Mouse (Mus musculus) intestine, postnatal 0 days (tissue): ENCODE measurements around the gene Taf10. TPM values are rescaled to one million over a fixed set of nuclear protein-coding genes. Genes with fewer than 3 reads are reported as not detected.

Experiments used
- ATAC-seq: fragments of 200-750 bp; cut with Nextera tagmentation; 2 replicates; pipeline ENCODE4 v1.8.0; 2017; ENCODE audit warnings: mild to moderate bottlenecking, moderate TSS enrichment, moderate library complexity
- H3K27ac ChIP-seq: fragments of 300-500 bp; sonication (generic); 2 replicates; pipeline ENCODE4 v1.5.1; 2014; ENCODE audit warnings: mild to moderate bottlenecking, low read depth, low read length, moderate library complexity
- H3K27me3 ChIP-seq: fragments of 300-500 bp; sonication (generic); replicated peaks from 2 replicates; pipeline ENCODE4 v1.6.1; 2014; ENCODE audit warnings: low read length, mixed read lengths; ENCODE audit not compliant: control insufficient read depth, insufficient read depth
- H3K36me3 ChIP-seq: fragments of 300-500 bp; sonication (generic); 2 replicates; pipeline ENCODE4 v1.6.1; 2014; ENCODE audit warnings: mild to moderate bottlenecking, moderate library complexity; ENCODE audit not compliant: control insufficient read depth, insufficient read depth
- H3K4me1 ChIP-seq: fragments of 300-500 bp; sonication (generic); replicated peaks from 2 replicates; pipeline ENCODE4 v1.6.1; 2014; ENCODE audit warnings: antibody characterized with exemption, low read length, mixed read lengths; ENCODE audit not compliant: control insufficient read depth, insufficient read depth
- H3K4me2 ChIP-seq: fragments of 300-500 bp; sonication (generic); replicated peaks from 2 replicates; pipeline ENCODE4 v1.6.1; 2014; ENCODE audit warnings: low read depth, mild to moderate bottlenecking, moderate library complexity
- H3K4me3 ChIP-seq: fragments of 300-500 bp; sonication (generic); 2 replicates; pipeline ENCODE4 v1.5.1; 2014; ENCODE audit warnings: low read depth, low read length
- H3K9ac ChIP-seq: fragments of 300-500 bp; sonication (generic); 2 replicates; pipeline ENCODE4 v1.6.1; 2014; ENCODE audit warnings: mild to moderate bottlenecking, low read depth, low read length
- H3K9me3 ChIP-seq: fragments of 300-500 bp; sonication (generic); 2 replicates; pipeline ENCODE4 v1.6.1; 2016; ENCODE audit warnings: mixed run types; ENCODE audit not compliant: control insufficient read depth
- CTCF ChIP-seq: sonication (generic); IDR thresholded peaks from 2 replicates; pipeline ENCODE4 v1.5.1; 2016; ENCODE audit warnings: low read depth, mild to moderate bottlenecking, control low read depth, antibody characterized with exemption, moderate library complexity
- WGBS: fragments of 180-500 bp; shearing (Covaris S2); extraction: QIAGEN DNeasy Blood & Tissue Kit; methylation state at CpG from one replicate; pipeline ENCODE4 v1.1.7; 2014; 5-methylcytosine and 5-hydroxymethylcytosine counted together
- polyA plus RNA-seq: library from polyadenylated mRNA; unstranded; fragments of >200 nt; fragmentation: Nextera tagmentation; extraction: Ambion mirVana; gene quantifications from 2 replicates; pipeline ENCODE4 v1.2.1, GENCODE M21; 2015

The Taf10 gene
- polyA plus RNA-seq, 1 experiment from 2014 or later = 168 TPM

DNA sequence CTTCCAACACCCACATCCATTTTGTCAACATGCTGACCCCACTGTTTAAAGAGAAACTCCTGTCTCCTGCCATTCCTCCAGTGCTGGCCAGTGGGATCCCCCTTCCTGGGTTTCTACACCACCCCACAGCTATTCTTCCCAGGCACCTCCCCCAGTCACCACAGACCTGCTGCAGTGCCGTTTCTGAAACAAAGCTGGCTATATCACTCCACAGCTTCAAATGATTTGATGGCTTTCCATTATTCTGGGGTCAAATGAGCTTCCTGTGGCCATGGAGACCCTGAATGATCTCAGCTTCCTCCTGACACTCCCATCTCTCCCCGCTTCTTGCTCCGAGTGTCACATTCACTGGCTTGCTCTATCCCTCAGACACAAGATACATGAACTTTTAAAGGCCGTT lies 40.4 kb upstream of the Taf10 start:
- 32% methylated on average over 4 of the region's 4 CpGs for WGBS
- no peak for TF ChIP-seq CTCF
- Histone ChIP-seq H3K9ac (no peak overlapping the region), H3K4me1 (0 out of 2 replicates have a peak, but pooled peaks cover 3% of the 10 kb centered on the region), H3K4me3 (no peak overlapping the region), H3K27ac (no peak overlapping the region), H3K4me2 (peak overlapping the region; percentile 9; the same call in 1 of the 2 replicates), H3K9me3 (no peaks in the 10 kb centered on the region), H3K27me3 (peaks cover 10% of the 10 kb centered on the region; the same call in 1 of the 2 replicates), H3K36me3 (peaks cover 5% of the 10 kb centered on the region)
- no peak for ATAC-seq

DNA sequence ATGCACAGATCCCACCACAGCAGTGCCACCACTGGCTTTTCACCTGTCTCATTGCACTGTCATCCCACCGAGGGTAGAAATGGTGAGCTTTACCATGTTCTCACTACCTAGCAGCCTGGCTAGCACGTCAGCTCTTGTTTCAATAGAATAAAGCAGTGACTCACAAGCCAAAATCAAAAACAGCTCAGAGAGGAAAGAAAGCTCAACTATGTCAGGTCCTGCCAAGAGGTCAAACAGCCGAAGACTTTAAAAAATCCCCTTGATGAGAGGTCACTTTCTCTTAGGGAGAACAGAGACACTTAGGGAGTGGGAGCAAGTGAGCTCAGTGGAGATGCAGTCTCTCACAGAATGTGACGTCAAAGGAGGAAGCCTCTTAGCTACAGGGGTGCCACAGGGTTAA lies 39.7 kb upstream of the Taf10 start:
- Histone ChIP-seq H3K27me3 (peaks cover 8% of the 10 kb centered on the region; the same call in 1 of the 2 replicates), H3K4me2 (no peak overlapping the region), H3K4me3 (no peak overlapping the region), H3K9ac (no peak overlapping the region), H3K27ac (no peak overlapping the region), H3K36me3 (peaks cover 5% of the 10 kb centered on the region), H3K4me1 (0 out of 2 replicates have a peak, but pooled peaks cover 3% of the 10 kb centered on the region), H3K9me3 (no peaks in the 10 kb centered on the region)
- TF ChIP-seq CTCF = no peak
- WGBS = 55% methylated on average over 4 of the region's 4 CpGs
- ATAC-seq = no peak

DNA sequence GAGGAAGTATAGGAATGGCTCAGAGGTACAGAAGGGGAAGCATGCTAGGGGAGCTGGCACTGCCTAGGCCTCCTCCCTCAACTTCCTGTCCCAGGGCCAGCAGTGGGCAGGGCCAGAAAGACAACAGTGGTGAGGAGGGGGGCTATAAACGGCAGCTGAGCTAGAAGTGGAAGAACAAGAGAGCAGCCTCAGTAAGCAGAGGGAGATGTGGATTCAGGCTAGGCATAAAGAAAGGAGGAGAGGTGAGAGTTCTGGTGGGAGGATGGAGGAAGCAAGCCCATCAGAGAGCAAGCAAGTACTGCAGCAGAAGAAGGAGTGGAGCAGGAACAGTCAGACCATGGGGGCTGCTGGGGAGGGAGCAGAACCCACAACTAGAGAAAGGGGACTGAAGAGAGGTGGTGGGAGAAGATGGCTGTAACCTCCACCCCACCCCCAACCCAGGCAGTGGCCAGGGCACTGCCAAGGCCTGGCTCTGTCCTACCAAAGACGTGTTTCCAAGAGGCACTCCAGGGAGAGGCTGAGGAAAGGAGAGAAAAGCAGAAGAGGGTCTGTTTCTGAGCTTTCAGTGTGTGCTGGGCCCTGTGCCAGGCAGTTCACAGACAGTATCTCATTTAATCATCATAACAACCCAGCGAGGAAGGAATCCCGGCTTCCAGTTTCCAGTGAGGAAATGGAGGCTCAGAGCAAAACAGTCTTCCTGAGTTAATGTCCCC lies 34.5 kb upstream of the Taf10 start:
- no peaks in the 10 kb centered on the region for H3K4me1 ChIP-seq
- no peak overlapping the region; the same call in 1 of the 2 replicates for H3K9ac ChIP-seq
- peak overlapping the region; percentile 76 for H3K27ac ChIP-seq
- peak overlapping the region; percentile 32 for H3K4me2 ChIP-seq
- H3K4me3 ChIP-seq = no peak overlapping the region
- H3K27me3 ChIP-seq = no peaks in the 10 kb centered on the region
- H3K9me3 ChIP-seq = no peaks in the 10 kb centered on the region
- no peak for TF ChIP-seq CTCF
- 35% methylated on average over 4 of the region's 4 CpGs for WGBS
- peaks cover 5% of the 10 kb centered on the region for H3K36me3 ChIP-seq
- peak; percentile 41 for ATAC-seq

DNA sequence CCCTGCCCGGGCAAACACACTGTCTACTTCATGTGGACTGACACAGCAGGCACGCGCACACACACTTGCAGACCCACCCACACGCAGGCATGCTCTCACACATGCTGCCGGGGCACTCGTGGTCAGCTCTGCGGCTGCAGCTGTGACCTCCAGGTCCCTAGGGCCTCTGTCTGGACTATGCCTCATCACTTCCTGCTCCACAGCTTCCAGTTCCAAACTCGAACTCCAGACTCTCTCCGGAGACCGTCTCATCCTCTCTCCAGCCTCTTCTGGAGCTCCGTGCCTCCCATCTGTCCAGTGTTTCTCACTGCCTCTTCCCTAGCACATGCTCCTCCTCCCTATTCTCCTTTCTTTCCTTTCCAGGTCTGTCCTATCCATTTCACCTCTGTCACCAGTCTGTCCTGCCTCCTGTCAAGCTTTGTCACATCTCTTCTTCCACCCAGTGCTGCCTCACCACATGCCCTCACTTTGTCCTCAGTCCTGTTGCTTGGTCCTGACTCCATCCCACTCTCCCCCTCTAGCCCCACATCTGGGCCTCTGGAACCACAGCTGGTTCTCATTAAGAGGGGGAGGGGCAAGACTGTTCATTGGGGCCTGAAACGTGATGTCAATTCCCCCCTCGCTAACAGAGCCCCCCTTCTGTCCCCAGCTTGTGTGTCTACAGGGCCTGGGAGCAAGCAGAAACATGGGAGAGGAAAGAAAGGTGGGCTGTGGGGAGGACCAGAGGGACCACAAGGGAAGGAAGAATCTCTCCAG lies 33.8 kb upstream of the Taf10 start:
- peak overlapping the region; percentile 76 for H3K27ac ChIP-seq
- peak; percentile 40 for ATAC-seq
- H3K27me3 ChIP-seq = no peaks in the 10 kb centered on the region
- H3K36me3 ChIP-seq = peaks cover 6% of the 10 kb centered on the region
- no peak overlapping the region for H3K4me3 ChIP-seq
- H3K4me2 ChIP-seq = peak overlapping the region; percentile 32
- H3K9me3 ChIP-seq = no peaks in the 10 kb centered on the region
- WGBS = 47% methylated on average over 13 of the region's 13 CpGs
- no peaks in the 10 kb centered on the region for H3K4me1 ChIP-seq
- no peak for TF ChIP-seq CTCF
- no peak overlapping the region for H3K9ac ChIP-seq

DNA sequence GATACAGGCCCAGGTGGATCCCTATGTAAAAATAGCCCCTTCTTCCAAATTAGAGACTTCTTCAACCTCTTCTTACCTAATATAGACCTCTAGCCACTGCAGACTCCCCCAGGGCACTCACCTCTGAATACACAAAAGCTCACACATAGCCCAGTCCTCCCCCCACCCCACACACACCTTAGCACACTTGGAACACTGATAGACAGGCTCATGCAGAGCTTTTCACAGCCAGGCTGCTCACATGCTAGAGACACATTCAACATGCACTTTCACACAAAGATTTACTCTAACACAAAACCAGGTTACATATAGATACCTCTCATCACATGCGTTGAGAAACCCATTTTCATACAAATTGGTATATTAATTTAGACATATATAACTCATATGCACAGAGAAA lies 33.2 kb upstream of the Taf10 start:
- H3K4me3 ChIP-seq = no peak overlapping the region
- TF ChIP-seq CTCF = no peak
- no peak for ATAC-seq

DNA sequence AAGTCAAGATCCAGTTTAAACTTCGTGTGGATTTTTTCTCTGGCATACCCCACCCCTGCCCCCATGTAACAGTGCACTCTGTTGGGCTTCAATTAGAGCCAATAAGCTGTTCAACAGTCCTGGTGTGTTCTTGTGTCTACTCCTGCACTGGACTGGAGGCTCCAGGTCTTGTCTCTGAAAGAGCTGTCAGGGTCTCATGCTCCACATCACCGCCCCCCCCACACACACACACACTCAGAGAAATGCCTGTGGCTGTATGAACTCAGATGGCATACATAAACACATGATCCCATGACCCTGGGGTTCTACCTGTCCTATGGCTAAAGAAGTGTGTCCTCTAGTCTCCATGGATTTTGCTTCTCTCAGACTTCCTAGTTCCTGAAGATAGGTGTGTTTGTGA lies 31.9 kb upstream of the Taf10 start:
- Histone ChIP-seq H3K9me3 (no peaks in the 10 kb centered on the region), H3K4me3 (no peak overlapping the region)

More for the DNA sequence above, 33.2 kb upstream of the Taf10 start:
- H3K36me3 ChIP-seq = peaks cover 13% of the 10 kb centered on the region; the same call in 1 of the 2 replicates
- H3K9ac ChIP-seq = no peak overlapping the region
- no peaks in the 10 kb centered on the region for H3K9me3 ChIP-seq
- 87% methylated on average over 1 of the region's 1 CpGs for WGBS
- H3K4me1 ChIP-seq = no peaks in the 10 kb centered on the region
- H3K27ac ChIP-seq = no peak overlapping the region
- no peaks in the 10 kb centered on the region for H3K27me3 ChIP-seq
- H3K4me2 ChIP-seq = peak overlapping the region; percentile 32; the same call in 1 of the 2 replicates

More for the DNA sequence above, 31.9 kb upstream of the Taf10 start:
- 86% methylated on average over 2 of the region's 2 CpGs for WGBS
- Histone ChIP-seq H3K4me1 (no peaks in the 10 kb centered on the region), H3K27ac (no peak overlapping the region), H3K27me3 (no peaks in the 10 kb centered on the region), H3K9ac (no peak overlapping the region), H3K4me2 (no peak overlapping the region), H3K36me3 (peaks cover 8% of the 10 kb centered on the region; the same call in 1 of the 2 replicates)
- TF ChIP-seq CTCF = no peak
- ATAC-seq = no peak
